Mouse (Mus musculus): ENCODE measurements around the gene Speer2. TPM values are rescaled to one million over a fixed set of nuclear protein-coding genes. Genes with fewer than 3 reads are reported as not detected.

Gene Speer2
- total RNA-seq (2014; fragmentation: Nextera tagmentation) (not detected in 2 replicates), total RNA-seq (2017) (not detected in 2 replicates), polyA plus RNA-seq (2012) (not detected in 2 replicates)

- no peaks in the 10 kb centered on the region for H3K4me1 ChIP-seq (ENCODE audit: insufficient read depth, low read depth, low read length)
- no peaks in the 10 kb centered on the region for H3K36me3 ChIP-seq (replicated peaks)
- no peaks in the 10 kb centered on the region for H3K27me3 ChIP-seq (ENCODE audit: insufficient read depth, low read length)
- no peak for TF ChIP-seq POLR2AphosphoS5 (IDR thresholded peaks at IDR 0.05; ENCODE audit: insufficient replicate concordance, low read depth, low read length)
- no peak for TF ChIP-seq CTCF (IDR thresholded peaks at IDR 0.05; ENCODE audit: low read depth, low read length)
- no peak for TF ChIP-seq GATA2 (IDR thresholded peaks at IDR 0.05; ENCODE audit: borderline replicate concordance, low read depth, low read length)
- TF ChIP-seq TAL1 (conservative IDR thresholded peaks at IDR 0.05; ENCODE audit: low read depth, low read length) = no peak
- no peak within 1 kb of the TSS for H3K4me3 ChIP-seq (ENCODE audit: low read depth, low read length)
- DNase-seq (ENCODE audit: low spot score) (no peak), ATAC-seq (ENCODE audit: extremely low read depth, insufficient number of reproducible peaks, low FRiP score, poor library complexity, severe bottlenecking) (no peak)
- H3K9me3 ChIP-seq (replicated peaks) = peaks cover 6% of the 10 kb centered on the region
These were observed at the start of gene Speer2 for GRCm38 (mm10) chr16:69863644-69864043. TSS of gene Speer2 (minus strand) at chr16:69863744.

DNA sequence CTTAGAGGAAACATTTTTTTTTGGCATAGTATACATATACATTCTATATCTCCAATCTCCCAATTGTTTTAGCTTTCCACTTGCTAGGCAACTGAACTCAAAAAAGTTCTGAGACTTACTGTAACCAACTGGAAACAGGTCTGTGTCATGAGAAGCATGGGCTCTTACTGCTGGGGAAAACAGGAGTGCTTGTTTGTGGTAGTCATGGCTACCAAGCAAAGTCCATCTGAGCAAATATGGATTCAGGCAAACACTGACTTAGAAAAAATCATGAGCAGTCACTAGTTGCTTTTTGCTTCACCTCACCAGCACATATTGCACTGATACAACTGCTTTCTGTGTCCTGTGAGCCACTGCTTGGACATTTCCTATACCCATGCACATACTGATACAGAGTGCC is 40.8 kb upstream of the Speer2 start:
- Histone ChIP-seq H3K36me3 (replicated peaks) (no peaks in the 10 kb centered on the region), H3K4me3 (ENCODE audit: low read depth, low read length) (no peak overlapping the region), H3K9me3 (replicated peaks) (peaks cover 5% of the 10 kb centered on the region; the same call in 1 of the 2 replicates), H3K4me1 (ENCODE audit: insufficient read depth, low read depth, low read length) (no peaks in the 10 kb centered on the region), H3K27me3 (ENCODE audit: insufficient read depth, low read length) (no peaks in the 10 kb centered on the region)
- ATAC-seq (ENCODE audit: extremely low read depth, insufficient number of reproducible peaks, low FRiP score, poor library complexity, severe bottlenecking) = no peak
- DNase-seq (ENCODE audit: low spot score) = no peak
- TF ChIP-seq POLR2AphosphoS5 (IDR thresholded peaks at IDR 0.05; ENCODE audit: insufficient replicate concordance, low read depth, low read length) (no peak), CTCF (IDR thresholded peaks at IDR 0.05; ENCODE audit: low read depth, low read length) (no peak), GATA1 (IDR thresholded peaks at IDR 0.05; ENCODE audit: borderline replicate concordance, low read length) (no peak), GATA2 (IDR thresholded peaks at IDR 0.05; ENCODE audit: borderline replicate concordance, low read depth, low read length) (no peak), TAL1 (conservative IDR thresholded peaks at IDR 0.05; ENCODE audit: low read depth, low read length) (no peak)

- ATAC-seq (ENCODE audit: extremely low read depth, insufficient number of reproducible peaks, low FRiP score, poor library complexity, severe bottlenecking) (no peak), DNase-seq (ENCODE audit: low spot score) (no peak)
- Histone ChIP-seq H3K9me3 (replicated peaks) (0 out of 2 replicates have a peak, but pooled peaks cover 3% of the 10 kb centered on the region), H3K27me3 (ENCODE audit: insufficient read depth, low read length) (no peaks in the 10 kb centered on the region), H3K36me3 (replicated peaks) (no peaks in the 10 kb centered on the region), H3K4me3 (ENCODE audit: low read depth, low read length) (no peak overlapping the region), H3K4me1 (ENCODE audit: insufficient read depth, low read depth, low read length) (no peaks in the 10 kb centered on the region)
- TF ChIP-seq TAL1 (conservative IDR thresholded peaks at IDR 0.05; ENCODE audit: low read depth, low read length) = no peak
- no peak for TF ChIP-seq GATA2 (IDR thresholded peaks at IDR 0.05; ENCODE audit: borderline replicate concordance, low read depth, low read length)
- TF ChIP-seq POLR2AphosphoS5 (IDR thresholded peaks at IDR 0.05; ENCODE audit: insufficient replicate concordance, low read depth, low read length) = no peak
- no peak for TF ChIP-seq GATA1 (IDR thresholded peaks at IDR 0.05; ENCODE audit: borderline replicate concordance, low read length)
- no peak for TF ChIP-seq CTCF (IDR thresholded peaks at IDR 0.05; ENCODE audit: low read depth, low read length)
These were observed 17.2 kb upstream of the Speer2 start for GRCm38 (mm10) chr16:69880712-69881111.

DNA sequence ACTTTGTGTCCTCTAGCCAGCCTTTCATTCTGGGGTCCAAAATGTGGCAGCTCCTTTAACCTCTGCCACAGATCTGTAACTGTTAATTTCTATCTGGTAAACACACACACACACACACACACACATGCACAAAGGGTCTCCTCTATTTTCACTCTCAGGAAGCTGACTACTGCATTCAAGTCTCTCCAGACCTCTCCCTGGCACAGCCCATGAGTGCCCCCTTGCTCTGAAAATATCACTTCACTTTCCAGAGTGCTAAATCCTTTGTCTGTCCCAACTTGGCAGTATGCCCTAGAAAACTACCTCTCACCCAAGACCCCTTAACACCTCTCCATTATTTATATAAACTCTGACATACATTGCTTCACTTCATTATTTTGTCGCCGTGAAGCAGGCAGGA is 26.9 kb downstream of the Speer2 start:
- Histone ChIP-seq H3K4me1 (ENCODE audit: insufficient read depth, low read depth, low read length) (no peaks in the 10 kb centered on the region), H3K4me3 (ENCODE audit: low read depth, low read length) (no peak overlapping the region), H3K36me3 (replicated peaks) (no peaks in the 10 kb centered on the region), H3K27me3 (ENCODE audit: insufficient read depth, low read length) (no peaks in the 10 kb centered on the region), H3K9me3 (replicated peaks) (no peaks in the 10 kb centered on the region)
- DNase-seq (ENCODE audit: low spot score) (no peak), ATAC-seq (ENCODE audit: extremely low read depth, insufficient number of reproducible peaks, low FRiP score, poor library complexity, severe bottlenecking) (no peak)
- TF ChIP-seq POLR2AphosphoS5 (IDR thresholded peaks at IDR 0.05; ENCODE audit: insufficient replicate concordance, low read depth, low read length) (no peak), CTCF (IDR thresholded peaks at IDR 0.05; ENCODE audit: low read depth, low read length) (no peak)

DNA sequence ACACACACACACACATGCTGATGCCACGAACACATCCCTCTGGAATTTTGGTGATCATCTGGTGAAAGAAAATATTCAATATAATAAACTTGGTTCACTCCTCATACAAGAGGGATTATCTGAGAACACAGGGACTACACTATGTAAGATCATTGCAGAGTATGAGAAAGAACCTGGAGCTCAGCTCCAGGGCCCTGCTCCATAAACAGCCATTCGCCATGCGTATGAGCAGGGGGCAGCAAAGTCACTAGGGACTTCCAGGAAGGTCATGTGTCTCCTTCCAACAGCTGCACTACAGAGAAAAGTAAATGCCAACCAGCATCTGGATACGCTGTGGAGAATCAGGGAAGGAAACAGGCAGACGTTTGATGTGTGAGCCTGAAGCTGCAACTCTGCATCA is 49.9 kb downstream of the Speer2 start:
- Histone ChIP-seq H3K4me3 (ENCODE audit: low read depth, low read length) (no peak overlapping the region), H3K27me3 (ENCODE audit: insufficient read depth, low read length) (no peaks in the 10 kb centered on the region), H3K4me1 (ENCODE audit: insufficient read depth, low read depth, low read length) (no peaks in the 10 kb centered on the region), H3K9me3 (replicated peaks) (peaks cover 6% of the 10 kb centered on the region; the same call in 1 of the 2 replicates), H3K36me3 (replicated peaks) (no peaks in the 10 kb centered on the region)
- no peak for ATAC-seq (ENCODE audit: extremely low read depth, insufficient number of reproducible peaks, low FRiP score, poor library complexity, severe bottlenecking)
- DNase-seq (ENCODE audit: low spot score) = no peak
- TF ChIP-seq POLR2AphosphoS5 (IDR thresholded peaks at IDR 0.05; ENCODE audit: insufficient replicate concordance, low read depth, low read length) (no peak), CTCF (IDR thresholded peaks at IDR 0.05; ENCODE audit: low read depth, low read length) (no peak), GATA2 (IDR thresholded peaks at IDR 0.05; ENCODE audit: borderline replicate concordance, low read depth, low read length) (no peak)

All from G1E (cell line).